Mouse (Mus musculus) adrenal gland, adult 2 months (tissue): ENCODE results near the gene Zdhhc21. TPM values are rescaled to one million over a fixed set of nuclear protein-coding genes. Genes with fewer than 3 reads are reported as not detected.

ENCODE experiments used
- DNase-seq: peaks from one replicate; pipeline ENCODE4 v3.0.0; 2021
- long read RNA-seq: library from polyadenylated mRNA; stranded (forward); transcript quantifications from one replicate; pipeline ENCODE4 v2.0.0, GENCODE M21; 2021
- polyA plus RNA-seq: library from polyadenylated mRNA; depleted of rRNA; stranded (reverse); fragments of >200 nt; gene quantifications from 2 replicates; pipeline ENCODE4 v1.2.3, GENCODE M21; 2012; rRNA removed
- total RNA-seq, 2 experiments: library from RNA; stranded (reverse); gene quantifications; 2 replicates each; pipeline ENCODE4 v1.2.3; 2021

The Zdhhc21 gene
- 10 to 100 TPM; 11.4 to 17.9 TPM for total RNA-seq
- polyA plus RNA-seq: 0.96 and 1.2 TPM in 2 replicates
- long read RNA-seq, full-length matches to known transcripts: 1 of 3 reads
- long read RNA-seq, partial matches to known transcripts: 0 of 3 reads
- long read RNA-seq, other reads (novel, unspliced or antisense): 2 of 3 reads

GRCm38 (mm10) chr4:82859131-82860125 lies at the start of gene Zdhhc21:
Zdhhc21 (minus strand) TSS chr4:82859958.
- peak; percentile 91 for DNase-seq

GRCm38 (mm10) chr4:82895227-82895626 lies 35.5 kb upstream of the Zdhhc21 start:
- no peak for DNase-seq

- DNase-seq: no peak
Measured at GRCm38 (mm10) chr4:82892247-82892646, 32.5 kb upstream of the Zdhhc21 start.

- DNase-seq: no peak
Measured at GRCm38 (mm10) chr4:82891566-82891965, 31.8 kb upstream of the Zdhhc21 start.

GRCm38 (mm10) chr4:82891049-82891448 lies 31.3 kb upstream of the Zdhhc21 start:
- no peak for DNase-seq

GRCm38 (mm10) chr4:82890585-82890984 lies 30.8 kb upstream of the Zdhhc21 start:
- DNase-seq: no peak

- no peak for DNase-seq
Measured at GRCm38 (mm10) chr4:82886148-82886547, 26.4 kb upstream of the Zdhhc21 start.

GRCm38 (mm10) chr4:82885535-82885913 lies 25.8 kb upstream of the Zdhhc21 start:
- no peak for DNase-seq

GRCm38 (mm10) chr4:82884636-82885534 lies 25.1 kb upstream of the Zdhhc21 start, which contains the start of gene Cer1:
Cer1 (minus strand) TSS chr4:82885148.
- no peak for DNase-seq

GRCm38 (mm10) chr4:82882500-82882899 lies 22.7 kb upstream of the Zdhhc21 start:
- DNase-seq: no peak

GRCm38 (mm10) chr4:82881366-82881765 lies 21.6 kb upstream of the Zdhhc21 start:
- DNase-seq: no peak

- no peak for DNase-seq
Measured at GRCm38 (mm10) chr4:82880243-82880642, 20.5 kb upstream of the Zdhhc21 start.

GRCm38 (mm10) chr4:82879152-82879551 lies 19.4 kb upstream of the Zdhhc21 start:
- DNase-seq: no peak

- DNase-seq: no peak
Measured at GRCm38 (mm10) chr4:82876656-82877055, 16.9 kb upstream of the Zdhhc21 start.

- DNase-seq: no peak
Measured at GRCm38 (mm10) chr4:82875532-82875931, 15.8 kb upstream of the Zdhhc21 start.

- DNase-seq: no peak
Measured at GRCm38 (mm10) chr4:82874791-82875190, 15.0 kb upstream of the Zdhhc21 start.

- DNase-seq: no peak
Measured at GRCm38 (mm10) chr4:82872548-82872947, 12.8 kb upstream of the Zdhhc21 start.

GRCm38 (mm10) chr4:82872121-82872520 lies 12.4 kb upstream of the Zdhhc21 start:
- no peak for DNase-seq

GRCm38 (mm10) chr4:82870931-82871330 lies 11.2 kb upstream of the Zdhhc21 start:
- no peak for DNase-seq

GRCm38 (mm10) chr4:82867731-82868445 lies 8.1 kb upstream of the Zdhhc21 start:
- DNase-seq: no peak

GRCm38 (mm10) chr4:82867111-82867510 lies 7.4 kb upstream of the Zdhhc21 start:
- DNase-seq: no peak
